Mouse (Mus musculus) neural tube, embryonic 11.5 days (tissue): ENCODE results near the gene Msi2. TPM values are rescaled to one million over a fixed set of nuclear protein-coding genes. Genes with fewer than 3 reads are reported as not detected.

Experiments used
- ATAC-seq: fragments of 200-750 bp; cut with Nextera tagmentation; 2 replicates; pipeline ENCODE4 v1.8.0; 2017; ENCODE audit warnings: moderate number of reproducible peaks, mild to moderate bottlenecking, moderate TSS enrichment, moderate library complexity; ENCODE audit not compliant: insufficient read depth, low FRiP score, low TSS enrichment
- DNase-seq: peaks from one replicate; pipeline ENCODE4 v3.0.0-alpha.2; 2015; ENCODE audit warnings: low spot score
- H3K27ac ChIP-seq: fragments of 300-500 bp; sonication (generic); 2 replicates; pipeline ENCODE4 v1.5.1; 2014; ENCODE audit warnings: low read depth, mild to moderate bottlenecking, low read length
- H3K27me3 ChIP-seq: fragments of 300-500 bp; sonication (generic); 2 replicates; pipeline ENCODE4 v1.6.1; 2014; ENCODE audit warnings: mild to moderate bottlenecking, low read length, mixed read lengths; ENCODE audit not compliant: control insufficient read depth, insufficient read depth
- H3K36me3 ChIP-seq: fragments of 300-500 bp; sonication (generic); 2 replicates; pipeline ENCODE4 v1.6.1; 2014; ENCODE audit warnings: mild to moderate bottlenecking, low read length, moderate library complexity, mixed read lengths; ENCODE audit not compliant: control insufficient read depth, insufficient read depth
- H3K4me1 ChIP-seq: fragments of 300-500 bp; sonication (generic); 2 replicates; pipeline ENCODE4 v1.6.1; 2014; ENCODE audit warnings: low read length, mixed read lengths; ENCODE audit not compliant: control insufficient read depth, insufficient read depth
- H3K4me2 ChIP-seq: fragments of 300-500 bp; sonication (generic); 2 replicates; pipeline ENCODE4 v1.6.1; 2014; ENCODE audit warnings: low read depth, mild to moderate bottlenecking, moderate library complexity
- H3K4me3 ChIP-seq: fragments of 300-500 bp; sonication (generic); 2 replicates; pipeline ENCODE4 v1.5.1; 2014; ENCODE audit warnings: low read depth, low read length
- H3K9ac ChIP-seq: fragments of 300-500 bp; sonication (generic); 2 replicates; pipeline ENCODE4 v1.6.1; 2014; ENCODE audit warnings: mild to moderate bottlenecking, low read length
- H3K9me3 ChIP-seq: fragments of 300-500 bp; sonication (generic); 2 replicates; pipeline ENCODE4 v1.6.1; 2016; ENCODE audit warnings: low read length; ENCODE audit not compliant: control insufficient read depth
- WGBS: fragments of 180-500 bp; shearing (Covaris S2); extraction: QIAGEN DNeasy Blood & Tissue Kit; methylation state at CpG from one replicate; pipeline ENCODE4 v1.1.7; 2014; 5-methylcytosine and 5-hydroxymethylcytosine counted together
- polyA plus RNA-seq: library from polyadenylated mRNA; unstranded; fragments of >200 nt; fragmentation: Nextera tagmentation; extraction: Ambion mirVana; gene quantifications from 2 replicates; pipeline ENCODE4 v1.2.1, GENCODE M21; 2014

Gene Msi2
- polyA plus RNA-seq, 1 experiment from 2014 or later, result 20.6 TPM

DNA sequence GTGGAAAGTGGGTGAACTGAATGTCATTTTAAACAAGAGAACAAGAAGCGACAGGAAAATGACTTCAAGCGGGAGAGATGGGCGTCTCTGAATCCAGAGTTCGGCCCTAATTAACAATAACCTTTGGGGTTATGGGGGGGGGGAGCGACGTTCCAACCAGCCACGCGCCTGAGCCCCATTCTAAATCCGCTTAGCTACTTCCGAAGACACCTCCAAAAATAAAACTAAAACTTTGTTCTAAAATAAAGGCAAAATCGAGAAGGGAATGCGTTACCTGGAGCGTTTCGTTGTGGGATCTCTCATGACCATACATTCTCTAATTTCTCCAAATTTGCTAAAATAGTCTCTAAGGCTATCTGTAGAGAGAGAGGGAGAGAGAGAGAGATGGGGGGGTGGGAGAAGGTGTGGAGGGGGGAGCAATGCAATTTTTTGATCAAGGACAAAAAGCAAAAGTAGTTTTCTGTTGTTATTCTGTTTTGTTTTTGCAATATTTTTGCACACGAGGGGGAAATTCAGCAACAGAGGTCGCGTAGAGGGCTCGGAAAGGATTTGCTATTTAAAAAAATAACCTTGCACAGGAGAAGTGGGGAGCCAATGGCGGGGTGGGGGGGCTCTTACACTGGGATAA, 1.2 kb downstream of the Msi2 start:
- Histone ChIP-seq H3K27me3 (no peaks in the 10 kb centered on the region), H3K36me3 (peaks cover 3% of the 10 kb centered on the region), H3K4me1 (peaks cover 32% of the 10 kb centered on the region), H3K27ac (peak overlapping the region; percentile 89), H3K9ac (peak overlapping the region; percentile 99), H3K4me3 (peak overlapping the region; percentile 98), H3K4me2 (peak overlapping the region; percentile 94), H3K9me3 (no peaks in the 10 kb centered on the region)
- WGBS, result 0% methylated on average over 19 of the region's 19 CpGs
- DNase-seq (no peak), ATAC-seq (no peak)

DNA sequence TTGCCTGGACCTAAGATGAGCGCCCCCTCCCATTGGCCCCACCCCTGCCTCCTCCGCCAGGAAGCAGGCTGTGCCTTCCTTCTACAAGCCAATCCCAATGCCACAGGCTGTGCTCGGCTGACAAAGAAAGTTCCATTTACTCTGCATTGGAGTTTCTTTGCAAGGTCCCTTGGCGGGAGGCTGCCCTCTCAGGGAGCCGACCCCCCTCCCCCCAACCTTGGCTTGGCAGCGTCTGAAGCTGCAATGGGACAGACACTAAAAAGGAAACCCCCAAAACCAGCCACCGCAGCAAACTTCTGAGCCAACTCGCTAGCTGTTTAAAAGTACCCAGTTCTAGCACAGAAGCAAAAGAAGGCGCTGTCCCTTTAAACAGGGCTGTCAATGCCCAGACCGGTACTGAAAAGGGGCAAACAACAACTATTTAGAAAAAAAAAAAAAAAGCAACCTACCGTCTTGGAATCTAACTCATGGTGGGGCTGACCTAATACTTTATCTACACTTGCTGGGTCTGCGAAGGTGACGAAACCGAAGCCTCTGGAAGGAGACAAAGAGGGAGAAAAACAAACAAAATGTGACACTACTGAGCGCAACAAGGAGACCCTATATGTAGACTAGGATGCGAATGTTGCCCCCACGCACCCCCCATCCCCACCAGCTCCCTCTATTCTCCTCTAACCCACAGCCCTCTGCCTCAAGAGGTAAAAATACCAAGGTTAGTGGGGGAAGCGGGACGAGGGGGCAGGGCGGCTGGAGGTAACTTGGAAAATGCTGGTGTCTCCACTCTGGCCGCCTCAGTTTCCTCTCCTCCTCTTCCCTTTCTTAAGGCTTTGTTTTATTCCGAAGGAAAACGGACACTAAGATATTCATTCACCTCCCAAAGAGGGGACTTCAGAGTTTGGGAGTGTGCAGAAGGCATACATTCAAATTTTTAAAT, 2.0 kb downstream of the Msi2 start:
- Histone ChIP-seq H3K27ac (peak overlapping the region; percentile 89), H3K27me3 (no peaks in the 10 kb centered on the region), H3K4me3 (peak overlapping the region; percentile 98), H3K4me2 (peak overlapping the region; percentile 94), H3K4me1 (peaks cover 35% of the 10 kb centered on the region), H3K9me3 (no peaks in the 10 kb centered on the region), H3K9ac (peak overlapping the region; percentile 99), H3K36me3 (peaks cover 7% of the 10 kb centered on the region)
- DNase-seq, result peak; percentile 68
- under 1% methylated on average over 23 of the region's 23 CpGs for WGBS
- ATAC-seq, result no peak

DNA sequence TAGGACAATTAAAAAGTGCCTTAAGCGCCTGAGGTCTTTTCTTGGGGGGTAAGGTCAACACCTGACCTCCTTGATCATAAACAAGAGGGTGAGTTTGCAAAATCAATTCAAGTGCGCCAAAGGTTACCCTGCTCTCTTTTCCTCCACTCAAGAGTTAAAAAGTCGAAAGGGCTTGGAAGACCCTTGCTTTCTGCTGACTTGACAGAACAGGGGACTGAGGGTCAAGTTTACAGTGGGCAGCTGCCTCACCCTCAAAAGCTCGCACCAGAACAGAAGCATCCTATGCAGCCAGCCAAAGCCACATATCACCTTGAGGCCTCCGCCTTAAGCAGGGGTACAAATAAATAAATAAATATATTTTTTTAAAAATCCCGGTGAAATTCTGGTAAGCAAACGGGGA, 3.0 kb downstream of the Msi2 start:
- Histone ChIP-seq H3K4me2 (peak overlapping the region; percentile 94), H3K27me3 (no peaks in the 10 kb centered on the region), H3K27ac (no peak overlapping the region), H3K9me3 (no peaks in the 10 kb centered on the region), H3K4me1 (peaks cover 34% of the 10 kb centered on the region), H3K36me3 (peaks cover 9% of the 10 kb centered on the region), H3K4me3 (peak overlapping the region; percentile 98), H3K9ac (peak overlapping the region; percentile 47)
- DNase-seq, result no peak
- no peak for ATAC-seq
- WGBS, result 24% methylated on average over 7 of the region's 7 CpGs

DNA sequence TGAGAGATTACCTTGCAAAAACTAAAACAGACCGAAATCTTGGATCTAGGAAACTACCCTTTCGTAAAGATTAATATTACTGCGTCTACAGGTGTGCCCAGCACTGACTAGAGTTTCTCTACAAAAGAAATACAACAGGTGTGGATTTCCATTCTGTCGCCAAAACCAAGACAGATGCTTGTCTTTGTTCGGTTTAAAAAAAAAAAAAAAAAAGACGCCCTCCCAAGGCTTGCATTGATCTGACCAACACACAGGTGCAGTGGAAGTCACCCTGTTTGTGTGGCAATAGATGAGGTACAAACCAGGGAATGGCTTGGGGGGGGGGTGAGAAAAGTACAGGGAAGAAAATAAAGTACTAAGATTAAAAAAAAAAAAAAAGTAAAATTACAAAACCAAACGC, 4.2 kb downstream of the Msi2 start:
- WGBS, result 67% methylated on average over 7 of the region's 7 CpGs

DNA sequence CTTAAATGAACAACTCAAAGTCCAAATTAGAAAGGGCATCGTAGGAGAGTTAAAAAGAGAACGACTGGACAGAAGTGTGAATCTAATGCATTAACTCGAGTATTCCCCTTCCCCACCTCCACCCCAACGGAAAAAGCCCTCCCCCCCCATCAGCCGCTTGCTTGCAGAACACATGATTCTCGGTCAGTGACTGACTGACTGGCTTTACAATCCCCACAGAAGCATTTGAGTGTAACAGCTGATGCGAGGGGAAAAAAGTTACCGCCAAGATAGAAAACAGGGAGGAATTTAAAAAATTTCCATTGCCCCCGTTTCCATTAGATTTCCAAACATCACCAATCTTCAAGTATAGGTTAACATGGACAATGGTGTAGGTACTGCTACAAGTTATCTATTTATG, 4.8 kb downstream of the Msi2 start:
- Histone ChIP-seq H3K9me3 (no peaks in the 10 kb centered on the region), H3K27me3 (no peaks in the 10 kb centered on the region), H3K36me3 (peaks cover 9% of the 10 kb centered on the region), H3K4me2 (0 out of 2 replicates have a peak overlapping the region, but pooled peaks have one; percentile 1), H3K4me3 (0 out of 2 replicates have a peak overlapping the region, but pooled peaks have one; percentile 4), H3K9ac (no peak overlapping the region), H3K4me1 (peaks cover 34% of the 10 kb centered on the region), H3K27ac (no peak overlapping the region)
- ATAC-seq, result no peak
- WGBS, result 51% methylated on average over 9 of the region's 9 CpGs
- no peak for DNase-seq

More for the DNA sequence above, 4.2 kb downstream of the Msi2 start:
- no peak overlapping the region for H3K27ac ChIP-seq
- peak overlapping the region; percentile 94 for H3K4me2 ChIP-seq
- no peak for ATAC-seq
- H3K4me3 ChIP-seq, result 0 out of 2 replicates have a peak overlapping the region, but pooled peaks have one; percentile 98
- H3K9ac ChIP-seq, result no peak overlapping the region
- H3K27me3 ChIP-seq, result no peaks in the 10 kb centered on the region
- peaks cover 28% of the 10 kb centered on the region for H3K4me1 ChIP-seq
- DNase-seq, result no peak
- no peaks in the 10 kb centered on the region for H3K9me3 ChIP-seq
- peaks cover 9% of the 10 kb centered on the region for H3K36me3 ChIP-seq

DNA sequence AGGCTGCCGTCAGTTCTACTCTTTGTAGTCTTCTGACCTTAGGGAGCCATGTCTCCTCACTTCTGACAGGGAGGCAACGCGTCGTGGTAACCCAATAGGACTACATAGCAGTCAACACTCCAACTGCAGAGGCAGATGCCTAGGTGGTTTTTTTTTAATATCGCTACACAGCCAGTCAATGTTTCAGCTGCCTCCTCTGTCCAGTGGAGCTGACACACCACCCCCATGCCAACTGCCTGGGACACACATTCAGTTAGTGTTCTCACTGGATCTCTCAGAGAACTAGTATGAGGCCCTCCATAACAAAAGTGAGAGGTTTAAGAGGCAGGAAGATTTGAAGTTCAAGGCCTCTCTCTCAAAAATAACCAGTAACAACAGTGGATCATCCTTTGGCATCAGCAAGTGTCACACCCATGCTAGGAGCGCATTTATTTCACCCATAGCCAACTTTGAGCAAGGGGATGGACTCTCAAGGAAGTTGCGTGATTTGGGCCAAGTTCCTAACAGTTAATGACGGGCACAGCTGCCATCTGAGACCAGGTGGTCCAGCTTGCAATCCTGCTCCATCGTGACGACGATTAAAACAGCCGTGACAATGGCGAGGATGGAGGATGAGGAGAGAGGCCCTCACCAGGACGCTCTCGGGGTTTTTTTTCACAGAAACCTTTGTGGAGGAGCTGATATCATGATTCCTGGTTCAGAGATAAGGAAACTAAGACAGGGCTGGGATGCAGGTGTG, 8.3 kb downstream of the Msi2 start:
- peak overlapping the region; percentile 40; the same call in 1 of the 2 replicates for H3K27ac ChIP-seq
- H3K9me3 ChIP-seq, result no peaks in the 10 kb centered on the region
- no peak overlapping the region for H3K4me3 ChIP-seq
- H3K9ac ChIP-seq, result no peak overlapping the region
- H3K4me2 ChIP-seq, result no peak overlapping the region
- ATAC-seq (no peak), DNase-seq (no peak)
- no peaks in the 10 kb centered on the region for H3K27me3 ChIP-seq
- 78% methylated on average over 15 of the region's 15 CpGs for WGBS
- peaks cover 9% of the 10 kb centered on the region for H3K36me3 ChIP-seq
- H3K4me1 ChIP-seq, result peaks cover 51% of the 10 kb centered on the region

DNA sequence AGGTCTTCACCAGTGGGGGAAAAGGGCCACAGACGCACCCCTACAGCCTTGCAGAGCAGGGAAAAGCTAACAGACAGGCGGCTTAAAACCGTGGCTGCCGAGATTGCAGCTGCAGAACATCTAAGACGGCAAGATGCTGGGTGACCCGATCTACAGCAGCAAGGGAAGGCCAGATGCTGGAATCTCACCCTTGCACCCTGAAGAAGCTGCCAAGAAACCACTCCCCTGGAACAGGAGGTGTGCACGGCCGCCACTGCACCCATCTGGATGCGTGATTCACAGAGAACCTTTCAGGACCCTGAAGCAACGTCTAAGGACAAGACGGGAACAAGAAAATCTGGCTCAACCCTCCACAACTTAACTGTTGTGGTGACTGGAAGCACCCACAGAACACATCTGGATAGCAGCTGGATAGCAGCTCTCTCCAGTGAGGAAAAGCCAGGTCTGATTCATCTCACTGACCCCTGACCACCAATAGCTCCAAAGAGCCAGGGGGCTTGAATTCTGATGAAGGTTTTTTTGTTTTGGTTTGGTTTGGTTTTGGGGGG, 11.0 kb downstream of the Msi2 start:
- no peak overlapping the region for H3K4me2 ChIP-seq
- H3K36me3 ChIP-seq, result peaks cover 7% of the 10 kb centered on the region
- no peak overlapping the region for H3K4me3 ChIP-seq
- no peak overlapping the region for H3K9ac ChIP-seq
- H3K27me3 ChIP-seq, result no peaks in the 10 kb centered on the region
- ATAC-seq (no peak), DNase-seq (no peak)
- peaks cover 63% of the 10 kb centered on the region for H3K4me1 ChIP-seq
- H3K9me3 ChIP-seq, result no peaks in the 10 kb centered on the region
- 65% methylated on average over 11 of the region's 11 CpGs for WGBS
- peak overlapping the region; percentile 27; the same call in 1 of the 2 replicates for H3K27ac ChIP-seq

DNA sequence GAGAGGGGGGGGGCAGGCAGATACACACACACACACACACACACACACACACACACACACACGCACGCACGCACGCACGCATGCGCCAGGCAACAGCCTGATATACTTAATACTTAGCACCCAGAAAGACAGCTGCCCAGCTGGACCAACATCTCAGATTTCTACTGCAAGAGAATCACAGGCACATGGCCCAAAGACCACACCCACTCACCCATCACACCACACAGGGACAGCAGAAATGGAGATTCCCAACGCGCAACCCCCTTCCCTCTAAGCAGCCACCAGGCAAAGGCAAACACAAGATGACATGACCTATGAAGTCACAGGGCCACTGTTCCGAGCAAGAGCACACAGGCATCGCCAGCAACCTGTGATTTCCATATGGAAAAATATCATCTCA, 13.6 kb downstream of the Msi2 start:
- H3K9me3 ChIP-seq, result no peaks in the 10 kb centered on the region
- H3K27ac ChIP-seq, result 0 out of 2 replicates have a peak overlapping the region, but pooled peaks have one; percentile 3
- peaks cover 9% of the 10 kb centered on the region for H3K36me3 ChIP-seq
- peaks cover 68% of the 10 kb centered on the region for H3K4me1 ChIP-seq
- DNase-seq (no peak), ATAC-seq (no peak)
- H3K9ac ChIP-seq, result no peak overlapping the region
- H3K4me3 ChIP-seq, result no peak overlapping the region
- 60% methylated on average over 10 of the region's 10 CpGs for WGBS
- no peak overlapping the region for H3K4me2 ChIP-seq
- no peaks in the 10 kb centered on the region for H3K27me3 ChIP-seq
